Mouse (Mus musculus): ENCODE results near the gene Aph1b.
A peak's percentile ranks its signal among the peaks of the same experiment; 100 is the strongest.
"Not testable (repeated sequence)": the region's sequence is repeated elsewhere in the genome, so short reads cannot be mapped to it uniquely, and the experiment has no call there.

The Aph1b gene

DNA sequence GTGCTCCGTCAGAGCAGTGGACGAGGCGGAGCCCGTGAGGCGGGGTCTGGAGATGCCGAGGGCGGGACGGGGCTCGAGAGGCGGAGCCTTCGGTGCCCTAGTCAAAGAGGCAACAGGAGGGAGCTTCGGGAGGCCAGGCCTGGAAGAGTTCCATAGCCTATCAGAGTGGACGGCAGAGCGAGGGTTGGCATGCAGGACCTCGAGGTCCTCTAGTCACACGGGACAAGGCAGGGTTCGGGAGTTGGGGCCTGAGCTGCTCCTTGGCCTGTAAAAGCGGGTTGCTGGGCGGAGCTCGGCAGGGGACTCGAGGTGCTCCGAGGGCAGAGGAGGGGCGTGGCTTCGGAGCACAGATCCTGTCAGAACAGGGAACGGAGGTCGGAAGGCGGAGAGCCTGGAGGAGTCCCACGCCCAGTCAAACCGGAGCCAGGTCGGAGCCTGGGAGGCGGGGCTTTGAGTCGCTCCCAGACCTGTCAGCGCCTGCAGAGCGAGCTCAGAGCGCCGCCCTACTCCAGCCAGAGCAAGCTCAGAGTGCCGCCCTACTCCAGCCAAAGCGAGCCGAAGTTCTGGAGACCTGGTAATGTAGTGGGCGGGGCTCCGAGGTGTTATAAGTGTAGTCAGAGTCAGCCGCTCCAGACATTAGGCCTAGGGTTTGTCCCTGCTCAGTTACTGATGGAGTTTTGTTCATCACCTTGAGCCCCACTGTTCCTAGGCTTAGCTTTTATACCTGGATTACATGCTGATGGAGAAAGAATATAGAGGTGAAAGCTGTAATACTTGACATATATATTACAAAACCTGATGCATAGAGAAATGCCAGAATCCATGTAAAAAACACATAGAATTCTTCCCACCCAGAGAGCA is at the start of gene Aph1b:
TSS of gene Aph1b (minus strand) at position 27 of the 861 bp plus-strand sequence.
- peak; percentile 83 to 90 for DNase-seq (ENCODE audit: low spot score in 2 of 2)

DNA sequence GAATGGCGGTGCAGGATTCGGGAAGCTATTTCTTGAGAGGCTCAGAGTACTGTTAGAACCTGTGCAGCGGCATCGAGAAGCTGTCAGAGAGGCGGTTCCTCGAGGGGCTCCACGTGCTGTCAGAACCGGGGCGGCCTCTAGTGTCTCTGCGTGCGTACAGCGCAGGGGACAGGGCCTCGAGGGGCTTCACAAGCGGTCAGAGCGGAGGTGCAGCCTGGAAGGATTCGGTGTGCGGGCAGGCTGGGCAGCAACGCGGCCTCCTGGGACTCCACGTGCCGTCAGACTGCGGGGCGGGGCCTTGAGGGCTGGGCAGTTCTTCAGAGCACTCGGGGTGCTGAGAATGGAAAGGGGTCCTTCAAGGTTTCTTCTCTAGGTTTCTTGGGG is 39.8 kb upstream of the Aph1b start:
- DNase-seq (ENCODE audit: low spot score in 2 of 2), result no peak

DNA sequence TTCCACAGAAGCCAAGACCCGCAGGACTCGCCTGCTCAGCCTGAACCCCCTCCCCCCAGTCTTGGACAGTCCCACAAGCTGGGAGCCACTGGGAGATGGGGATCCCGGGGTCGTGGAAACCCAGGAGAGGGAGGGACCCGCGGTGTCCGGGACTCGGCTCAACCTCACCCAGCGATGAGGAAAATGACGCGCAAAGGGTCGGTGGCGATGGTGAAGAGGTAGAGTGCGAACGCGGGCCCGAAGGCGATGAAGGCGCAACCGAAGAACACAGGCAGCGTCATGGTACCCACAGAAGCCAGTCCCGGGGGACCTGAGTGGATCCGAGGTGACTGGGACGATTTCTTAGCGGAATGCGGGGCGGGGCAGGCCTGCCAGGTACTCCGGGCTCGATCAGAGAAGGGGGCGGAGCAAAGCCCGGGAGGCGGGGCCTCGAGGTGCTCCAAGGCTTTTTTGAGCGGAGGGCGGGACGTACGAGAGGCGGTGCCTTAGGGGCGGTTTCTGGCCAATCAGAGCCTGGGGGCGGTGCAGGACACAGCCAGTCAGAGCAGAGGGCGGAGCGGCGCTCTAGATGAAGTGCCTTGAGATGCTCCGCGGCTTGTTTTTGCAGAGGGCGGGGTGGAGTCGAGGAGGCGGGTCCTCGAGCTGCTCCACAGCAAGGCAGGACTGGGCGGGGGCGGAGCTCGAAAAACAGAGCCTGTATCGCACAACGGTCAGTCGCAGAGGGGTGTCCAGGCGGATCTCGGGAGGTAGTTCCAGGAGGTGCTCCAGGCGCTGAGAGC is 39.2 kb upstream of the Aph1b start, which contains the start of gene Aph1c:
TSS of gene Aph1c (minus strand) at position 409 of the 779 bp plus-strand sequence.
- DNase-seq (ENCODE audit: low spot score in 2 of 2), result peak; percentile 94 to 96

DNA sequence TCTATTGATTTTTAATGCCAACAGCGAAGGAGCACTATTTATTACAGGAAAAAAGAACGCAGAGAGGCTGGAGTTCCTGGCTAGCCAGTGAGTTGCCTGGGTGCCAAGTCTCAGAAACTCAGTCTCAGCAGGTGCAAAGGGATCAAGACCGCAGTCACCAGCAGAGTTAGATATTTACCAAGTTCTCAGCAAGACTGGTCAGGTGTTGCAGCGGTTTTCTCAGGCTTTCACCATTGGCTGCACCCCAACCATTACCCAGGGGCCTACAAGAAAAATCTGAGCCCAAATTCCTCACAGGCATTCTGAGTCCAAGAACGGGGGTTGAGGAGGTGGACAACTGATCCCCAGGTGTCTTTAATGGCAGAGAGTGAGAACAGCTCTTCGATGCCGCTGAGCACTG is 38.6 kb upstream of the Aph1b start:
- peak in 1 of 2 experiments; percentile 4 for DNase-seq (ENCODE audit: low spot score in 2 of 2)

DNA sequence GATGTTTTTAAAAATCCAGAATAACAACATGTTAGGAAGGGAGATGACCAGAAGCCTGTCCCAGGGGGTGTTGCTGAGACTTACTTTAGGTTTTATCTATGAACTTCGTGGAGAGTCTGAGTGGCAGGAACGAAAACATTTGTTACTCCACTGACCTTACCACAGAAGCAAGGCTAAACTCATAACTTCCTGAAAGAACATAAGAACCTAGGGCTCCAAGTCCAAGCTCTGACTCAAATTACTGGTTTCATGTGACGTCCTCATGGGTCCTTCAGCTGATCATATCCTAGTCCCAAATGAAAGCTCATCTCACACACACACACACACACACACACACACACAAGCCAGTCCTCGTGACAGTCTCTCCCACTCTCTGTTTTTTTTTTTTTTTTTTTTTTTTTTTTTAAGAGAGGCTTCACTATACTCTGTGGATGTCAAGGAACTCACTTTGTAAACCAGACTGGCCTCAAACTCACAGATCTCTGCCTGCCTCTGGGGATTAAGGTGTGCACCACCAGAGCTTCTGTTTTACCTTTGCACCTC is 37.1 kb upstream of the Aph1b start:
- DNase-seq (ENCODE audit: low spot score in 2 of 2), result no peak

DNA sequence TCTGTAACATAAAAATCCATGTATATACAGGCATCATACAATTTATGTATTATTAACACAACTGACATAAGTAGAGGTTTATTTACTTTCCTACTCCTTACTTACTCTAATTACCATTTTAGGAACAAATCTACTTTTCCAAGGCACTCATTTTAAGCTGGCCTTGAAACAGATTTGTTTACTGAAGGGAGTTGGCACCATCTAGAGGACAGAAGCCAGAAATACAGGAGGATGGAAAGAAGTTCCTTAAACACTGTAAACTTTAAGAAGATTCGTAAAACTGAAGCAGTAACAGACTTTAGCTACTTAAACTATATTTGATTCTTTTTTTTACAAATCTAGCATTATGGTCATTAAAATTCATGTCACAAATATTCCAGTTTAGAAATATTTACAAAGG is 30.7 kb upstream of the Aph1b start:
- DNase-seq (ENCODE audit: low spot score in 2 of 2), result no peak

DNA sequence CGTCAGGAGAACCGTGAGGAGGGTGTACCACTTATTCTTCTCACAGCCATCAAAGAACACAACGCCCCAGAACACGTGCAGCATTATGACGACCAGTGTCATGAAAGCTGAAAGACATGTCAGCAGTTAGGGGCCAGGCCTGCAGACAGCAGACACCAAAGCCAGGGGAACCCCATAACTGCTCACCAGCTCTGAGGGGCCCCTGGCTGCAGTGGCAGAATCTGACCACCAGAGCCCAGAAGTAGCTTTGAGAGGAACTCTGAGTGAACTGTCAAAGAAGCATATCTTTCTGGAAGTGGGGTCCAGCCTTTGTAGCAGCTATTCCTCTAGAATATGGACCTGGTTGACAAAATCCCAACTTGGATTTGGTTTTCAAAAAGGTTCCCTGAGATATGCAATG is 27.0 kb upstream of the Aph1b start:
- DNase-seq (ENCODE audit: low spot score in 2 of 2), result not testable (repeated sequence)

DNA sequence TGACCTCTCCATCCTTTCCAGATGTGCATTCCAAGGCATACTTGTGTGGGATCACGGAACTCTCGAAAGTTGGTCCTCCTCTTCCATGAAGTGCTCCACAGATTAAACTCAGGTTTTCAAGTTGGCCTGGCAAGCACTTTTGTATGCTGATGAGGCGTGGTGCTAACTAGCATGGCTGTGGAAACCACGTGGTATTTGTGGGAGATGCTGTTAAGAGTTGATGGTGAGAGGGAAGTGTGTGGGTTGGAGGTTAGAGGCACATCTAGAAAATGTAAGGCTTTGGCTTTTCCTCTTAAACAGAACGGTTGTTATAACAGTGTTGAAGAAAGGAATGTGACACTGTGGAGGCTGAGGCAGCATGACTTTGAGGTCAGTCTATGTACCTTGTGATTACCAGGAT is 25.7 kb upstream of the Aph1b start:
- no peak for DNase-seq (ENCODE audit: low spot score in 2 of 2)

DNA sequence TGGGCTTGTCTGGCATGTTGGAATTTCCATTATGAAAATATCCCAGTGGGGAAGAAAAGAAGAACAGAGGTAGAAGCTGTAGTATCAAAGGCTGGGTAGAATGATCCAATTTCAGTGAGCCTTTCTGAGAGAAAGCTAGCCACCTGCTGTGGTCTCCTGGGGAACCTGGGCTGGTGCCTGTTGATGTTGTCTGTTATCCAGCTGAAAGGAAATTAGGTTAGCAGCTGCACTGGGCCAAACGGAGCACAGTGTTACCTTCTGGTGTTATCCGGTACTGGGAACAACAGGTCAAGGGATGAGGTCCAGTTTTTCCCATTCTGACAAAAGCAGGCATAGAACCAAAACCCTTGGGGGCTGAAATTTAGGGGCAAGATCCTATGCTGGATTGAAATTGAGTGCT is 18.1 kb upstream of the Aph1b start:
- no peak for DNase-seq (ENCODE audit: low spot score in 2 of 2)

DNA sequence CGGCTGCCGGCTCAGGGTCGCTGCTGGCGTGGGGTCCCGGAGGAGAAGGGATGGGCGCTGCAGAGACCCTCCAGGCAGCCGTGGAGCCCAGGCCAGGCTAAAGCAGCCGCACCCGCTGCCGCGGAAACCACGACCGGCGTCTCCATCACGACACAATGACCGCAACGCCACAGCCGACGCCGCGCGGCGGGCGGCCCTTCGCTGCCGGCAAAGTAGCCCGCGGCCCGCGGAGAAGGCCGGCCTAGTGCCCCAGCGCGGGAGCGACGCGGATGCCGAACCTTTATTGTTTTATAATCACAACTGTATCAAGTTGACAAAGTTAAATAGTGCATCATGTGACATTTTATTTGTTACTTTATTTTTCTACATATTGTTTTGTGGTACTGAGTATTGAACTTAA is 10.7 kb upstream of the Aph1b start:
- DNase-seq (ENCODE audit: low spot score in 2 of 2), result not testable (repeated sequence)

DNA sequence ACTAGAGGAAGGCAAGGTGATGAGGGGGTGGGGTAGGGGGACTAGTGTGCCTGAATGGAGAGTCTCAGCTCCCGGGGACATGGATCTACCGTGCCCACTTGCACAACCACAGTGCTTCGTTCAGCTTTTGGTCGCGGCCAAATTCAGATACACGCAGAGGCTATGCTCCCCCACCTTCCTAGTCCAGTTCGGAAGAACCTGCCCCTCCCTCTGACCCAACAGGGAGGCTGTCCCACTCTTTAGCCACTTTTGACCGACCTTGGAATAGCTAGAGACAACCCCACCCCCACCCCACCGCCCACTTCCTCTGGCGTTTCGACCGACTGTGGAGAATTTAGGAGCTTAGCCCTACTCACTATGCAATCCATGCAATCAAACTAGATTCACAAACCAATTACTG is 6.7 kb upstream of the Aph1b start:
- no peak for DNase-seq (ENCODE audit: low spot score in 2 of 2)

DNA sequence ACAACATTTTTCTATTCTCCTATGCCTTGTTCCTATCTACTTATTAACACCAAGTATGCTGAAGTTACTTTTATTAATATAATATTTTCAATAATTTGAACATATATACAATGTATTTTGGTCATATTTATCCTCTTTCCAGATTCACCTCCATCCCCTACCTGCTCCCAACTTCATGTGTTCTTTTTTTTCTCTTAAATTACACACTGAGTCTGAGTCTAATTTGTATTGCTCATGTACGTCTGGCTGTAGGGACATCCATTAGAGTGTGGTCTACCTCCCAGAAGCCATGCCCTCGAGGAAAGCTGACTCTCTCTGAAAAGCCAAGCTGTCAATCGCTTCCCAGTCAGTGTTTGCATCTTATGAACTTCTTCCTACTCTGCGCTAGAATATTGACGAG is 1.4 kb upstream of the Aph1b start, which contains the start of gene Gm10647:
TSS of gene Gm10647 (plus strand) at position 301 of the 400 bp plus-strand sequence.
- no peak for DNase-seq (ENCODE audit: low spot score in 2 of 2)

DNA sequence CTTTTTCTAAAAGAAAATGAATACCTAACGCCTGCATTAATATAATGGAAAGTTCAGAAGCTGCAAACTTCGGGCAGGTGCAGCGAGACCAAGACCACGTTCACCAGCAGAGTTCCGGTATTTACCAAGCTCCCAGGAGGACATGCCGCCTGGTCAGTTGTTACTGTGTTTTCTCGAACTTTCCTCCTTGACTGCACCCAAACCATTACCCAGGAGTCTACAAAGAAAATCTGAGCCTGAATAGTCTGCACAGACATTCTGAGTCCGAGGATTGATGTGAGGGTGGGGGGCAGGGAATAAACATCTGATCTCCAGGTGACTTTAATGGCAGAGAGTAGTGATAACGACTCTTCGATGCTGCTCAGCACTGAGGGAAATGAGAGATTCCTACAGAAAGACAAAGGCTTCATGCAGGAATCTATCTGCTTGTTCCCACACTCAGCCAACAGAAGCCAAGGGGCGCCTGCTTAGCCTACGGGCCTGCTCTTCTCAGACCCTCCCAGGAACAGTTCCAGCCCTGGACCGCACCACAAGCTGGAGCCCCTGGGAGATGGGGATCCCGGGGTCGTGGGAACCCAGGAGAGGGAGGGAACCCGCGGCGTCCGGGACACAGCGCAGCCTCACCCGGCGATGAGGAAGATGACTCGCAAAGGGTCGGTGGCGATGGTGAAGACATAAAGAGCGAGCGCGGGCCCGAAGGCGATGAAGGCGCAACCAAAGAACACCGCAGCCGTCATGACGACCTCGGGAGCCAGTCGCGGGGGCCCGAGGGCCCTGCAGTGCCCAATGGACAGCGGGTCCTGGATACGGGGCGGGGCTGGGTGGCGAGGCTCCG is 444 bp downstream of the Aph1b start:
- DNase-seq (ENCODE audit: low spot score in 2 of 2), result no peak

DNA sequence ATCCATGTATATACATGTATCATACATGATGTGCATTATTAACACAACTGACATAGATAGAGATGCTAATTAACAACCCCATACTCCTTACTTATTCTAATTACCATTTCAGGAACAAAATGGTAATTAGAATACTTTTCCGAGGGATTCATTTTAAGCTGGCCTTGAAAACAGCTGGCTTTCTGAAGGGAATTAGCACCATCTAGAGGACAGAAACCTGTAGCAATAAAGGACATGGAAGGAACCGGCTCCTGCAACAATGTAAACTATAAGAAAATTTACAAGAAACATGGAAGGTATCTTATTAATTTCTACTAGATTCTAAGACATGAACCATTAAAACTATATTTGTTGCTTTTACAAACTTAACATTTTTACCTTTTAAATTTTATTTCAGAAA is 7.5 kb downstream of the Aph1b start:
- DNase-seq (ENCODE audit: low spot score in 2 of 2), result no peak

DNA sequence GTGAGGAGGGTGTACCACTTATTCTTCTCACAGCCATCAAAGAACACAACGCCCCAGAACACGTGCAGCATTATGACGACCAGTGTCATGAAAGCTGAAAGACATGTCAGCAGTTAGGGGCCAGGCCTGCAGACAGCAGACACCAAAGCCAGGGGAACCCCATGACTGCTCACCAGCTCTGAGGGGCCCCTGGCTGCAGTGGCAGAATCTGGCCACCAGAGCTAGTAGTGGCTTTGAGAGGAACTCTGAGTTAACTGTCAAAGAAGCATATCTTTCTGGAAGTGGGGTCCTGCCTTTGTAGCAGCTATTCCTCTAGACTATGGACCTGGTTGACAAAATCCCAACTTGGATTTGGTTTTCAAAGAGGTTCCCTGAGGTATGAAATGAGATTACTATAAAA is 10.7 kb downstream of the Aph1b start:
- not testable (repeated sequence) for DNase-seq (ENCODE audit: low spot score in 2 of 2)

DNA sequence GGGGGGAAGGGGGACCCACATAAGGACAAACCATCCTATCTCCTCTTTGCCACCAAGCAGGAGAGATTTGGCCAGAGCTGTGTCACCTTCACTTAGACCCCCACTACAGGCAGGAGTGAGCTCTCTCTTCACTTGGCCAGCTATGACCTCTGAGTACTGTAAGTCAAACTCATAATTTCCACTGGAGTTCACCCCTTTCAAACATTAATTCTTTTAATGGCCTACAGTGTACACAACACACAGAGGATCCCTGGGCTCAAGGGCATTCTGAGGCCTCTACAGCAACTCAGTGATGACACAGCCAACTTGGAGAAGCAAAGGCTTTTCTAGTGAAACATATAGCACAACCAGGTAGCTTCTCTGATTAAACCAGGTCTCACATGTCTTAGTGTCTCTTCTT is 24.6 kb downstream of the Aph1b start:
- no peak for DNase-seq (ENCODE audit: low spot score in 2 of 2)

DNA sequence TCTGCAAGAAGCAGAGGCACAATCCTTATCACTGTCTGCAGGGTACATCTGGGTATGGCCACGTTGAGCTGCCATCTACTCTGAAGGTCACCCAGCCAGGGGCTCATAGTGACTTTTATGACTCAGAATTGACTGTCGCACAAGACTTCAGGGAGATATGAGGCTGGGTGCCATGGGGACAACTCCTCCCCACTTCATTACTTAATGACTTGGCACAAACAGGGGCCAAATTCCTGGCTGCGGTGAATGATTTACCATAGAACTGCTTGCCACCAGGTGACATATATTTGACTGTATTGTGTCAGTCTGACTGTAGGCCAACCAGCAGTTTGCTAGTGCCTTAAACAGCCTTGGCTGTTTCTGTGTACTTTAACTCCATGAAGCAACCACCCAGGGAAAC is 26.0 kb downstream of the Aph1b start:
- no peak for DNase-seq (ENCODE audit: low spot score in 2 of 2)

DNA sequence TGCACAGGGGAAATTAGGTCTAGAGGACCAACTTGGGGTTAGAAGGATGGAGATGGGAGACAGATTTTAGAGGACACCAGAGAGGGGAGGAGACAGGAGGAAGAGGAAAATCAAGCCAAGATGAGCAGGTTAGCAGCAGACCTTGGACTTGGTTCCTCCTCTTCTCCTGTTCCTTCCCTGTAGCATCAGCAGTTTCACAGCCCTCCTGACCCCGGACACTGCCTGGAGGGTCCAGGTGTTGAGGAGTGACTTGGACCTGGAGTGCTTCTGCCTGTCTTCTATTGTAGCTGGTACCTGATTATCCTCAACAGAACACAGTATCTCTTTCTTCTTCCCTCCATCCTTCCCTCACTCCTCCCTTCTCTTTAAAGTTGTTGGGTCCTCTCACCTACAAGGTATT is 26.6 kb downstream of the Aph1b start:
- DNase-seq (ENCODE audit: low spot score in 2 of 2), result no peak

DNA sequence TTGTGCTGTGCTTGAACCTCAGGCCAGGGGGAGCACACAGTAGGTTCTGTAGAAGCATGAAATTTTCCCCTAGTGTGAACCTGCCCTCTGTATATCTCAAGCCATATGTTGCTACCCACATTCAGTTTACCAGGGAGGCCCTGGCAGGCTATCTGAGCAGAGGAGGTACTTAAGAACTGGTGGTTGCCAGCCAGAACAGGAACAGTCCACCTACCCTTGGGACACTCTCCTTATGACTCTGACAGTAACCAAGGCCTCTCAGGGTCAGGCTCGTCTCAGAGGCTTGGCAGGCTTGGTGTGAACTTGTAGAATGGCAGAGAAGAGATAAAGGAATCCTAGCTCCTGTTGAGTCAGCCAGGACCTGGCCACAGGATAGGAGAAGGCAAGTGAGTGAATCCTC is 34.3 kb downstream of the Aph1b start:
- DNase-seq (ENCODE audit: low spot score in 2 of 2), result no peak

DNA sequence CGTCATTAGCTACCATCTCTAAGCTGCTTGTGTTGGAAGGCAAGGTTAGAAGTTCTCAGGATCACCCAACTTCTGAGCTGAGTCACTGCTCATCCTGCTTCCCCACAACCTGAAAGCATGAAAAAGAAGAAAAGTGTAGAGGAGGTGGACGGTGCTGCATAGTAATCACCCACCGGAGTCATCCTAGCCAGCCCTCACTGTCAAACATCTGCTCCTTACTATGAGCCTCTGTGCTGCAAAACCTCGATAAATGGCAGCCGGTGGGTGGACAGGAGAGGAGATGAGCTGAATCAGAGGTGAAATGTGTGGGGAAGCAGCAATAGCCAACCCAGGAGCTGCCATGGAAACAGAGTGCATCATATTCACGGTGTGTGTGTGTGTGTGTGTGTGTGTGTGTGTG is 42.4 kb downstream of the Aph1b start:
- DNase-seq (ENCODE audit: low spot score in 2 of 2), result no peak

DNA sequence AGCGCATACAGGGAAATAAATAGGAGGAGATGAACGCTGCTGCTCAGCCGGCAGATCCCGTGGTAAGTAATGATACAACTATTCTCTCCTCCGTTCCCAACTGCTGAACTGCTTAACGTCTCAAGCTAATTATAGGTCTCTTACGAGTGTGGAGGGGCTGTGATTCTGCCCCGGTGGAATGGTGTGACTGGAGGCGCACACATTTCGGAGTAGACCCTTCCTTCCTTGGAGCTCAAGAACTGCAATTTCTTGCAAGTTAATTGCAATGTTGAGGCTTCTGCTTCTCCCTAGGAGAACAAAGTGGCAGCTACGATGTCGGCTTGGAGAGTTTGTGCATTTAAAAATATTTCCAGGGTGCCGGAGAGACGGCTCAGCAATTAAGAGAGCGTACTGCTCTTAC is 46.9 kb downstream of the Aph1b start:
- no peak for DNase-seq (ENCODE audit: low spot score in 2 of 2)

DNA sequence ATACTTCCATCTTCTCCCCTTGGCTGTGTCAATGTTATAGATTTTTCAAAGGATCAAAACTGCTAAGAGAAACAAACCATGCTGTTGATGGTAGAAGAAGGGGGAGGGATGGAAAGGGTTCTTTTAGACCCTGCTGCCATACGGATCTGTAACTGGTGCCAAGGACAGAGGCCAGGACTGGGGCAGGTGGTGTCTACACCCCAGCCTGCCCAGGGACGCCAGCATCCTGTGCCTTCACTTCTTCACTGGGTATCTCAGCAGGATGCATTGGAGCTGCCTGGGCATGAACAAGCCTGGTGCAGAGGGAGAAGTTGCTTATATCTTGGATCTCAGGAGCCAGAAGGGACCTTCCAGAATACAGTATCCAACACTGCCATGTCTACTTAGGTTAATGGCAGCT is 50.8 kb downstream of the Aph1b start:
- no peak for DNase-seq (ENCODE audit: low spot score in 2 of 2)
